Mouse (Mus musculus): ENCODE measurements at regions not wholly inside any gene's neighbourhood (a gene's known extent, or its start where the extent isn't known, plus 50 kb on each side); places are given as distances from the start of the nearest gene placed in this dataset.

- H3K4me3 ChIP-seq (ENCODE audit: low read depth, low read length): no peak overlapping the region
- no peak for DNase-seq (ENCODE audit: low spot score)
- no peak for ATAC-seq (ENCODE audit: insufficient read depth, low FRiP score, low TSS enrichment)
Measured at GRCm38 (mm10) chrX:11100935-11101334, 198.1 kb upstream of the H2al1a start.

DNA sequence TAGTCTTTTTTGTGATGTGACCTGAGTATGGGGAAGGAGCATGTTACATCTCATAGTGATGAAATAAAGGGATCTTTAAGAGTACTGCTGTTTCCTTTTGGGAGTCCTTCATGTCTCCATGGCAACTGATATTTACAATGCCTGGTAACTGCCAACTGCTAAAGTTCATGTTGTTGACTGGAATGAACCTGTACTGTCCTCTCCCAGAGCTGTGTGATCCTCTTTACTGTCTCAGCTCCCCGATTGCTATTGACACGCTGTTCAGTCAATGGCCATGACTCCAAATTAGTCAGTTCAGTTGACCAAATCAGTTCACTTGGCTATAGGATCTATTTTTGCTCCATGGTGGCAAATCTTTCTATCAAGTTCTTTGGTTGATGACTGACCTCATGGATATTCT lies 167.8 kb upstream of the H2al1a start:
- DNase-seq (ENCODE audit: low spot score): no peak
- WGBS: 90% methylated on average over 2 of the region's 2 CpGs
- no peaks in the 10 kb centered on the region for H3K36me3 ChIP-seq (ENCODE audit: control insufficient read depth, insufficient read depth, low read length)

More at GRCm38 (mm10) chrX:11100935-11101334, 198.1 kb upstream of the H2al1a start:
- no peak overlapping the region for H3K27ac ChIP-seq (ENCODE audit: low read depth, low read length)
- WGBS: 39% methylated on average over 3 of the region's 3 CpGs
- no peak overlapping the region for H3K4me2 ChIP-seq (ENCODE audit: low read depth)
- no peak overlapping the region for H3K9ac ChIP-seq (ENCODE audit: low read length)
- no peaks in the 10 kb centered on the region for H3K27me3 ChIP-seq (ENCODE audit: control insufficient read depth, insufficient read depth, low read length)
- H3K9me3 ChIP-seq (ENCODE audit: control insufficient read depth, low read length): no peaks in the 10 kb centered on the region
- H3K36me3 ChIP-seq (ENCODE audit: control insufficient read depth, insufficient read depth, low read length): no peaks in the 10 kb centered on the region
- no peaks in the 10 kb centered on the region for H3K4me1 ChIP-seq (ENCODE audit: control insufficient read depth, insufficient read depth, low read length)

DNA sequence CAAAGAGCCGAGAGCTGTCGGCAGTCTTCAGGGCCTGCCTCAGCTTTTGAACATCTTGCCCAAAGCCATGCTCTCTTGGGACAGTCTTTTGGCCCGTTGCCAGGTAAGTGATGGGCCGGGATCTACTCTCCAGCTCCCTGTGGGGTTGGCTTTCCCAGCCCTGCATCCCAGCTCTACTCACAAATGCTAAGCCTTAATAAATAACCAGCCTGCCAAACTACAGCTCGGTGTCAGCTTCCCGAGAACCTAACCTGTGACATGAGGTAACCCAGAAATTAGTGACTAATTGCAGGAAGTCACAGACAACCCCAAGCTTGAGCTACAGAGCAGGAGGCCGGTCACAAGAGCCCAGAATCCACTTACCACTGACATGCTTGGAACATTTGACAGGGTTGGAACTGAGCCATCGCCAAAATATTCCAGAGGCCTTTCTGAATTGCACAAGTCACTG lies 159.1 kb upstream of the H2al1a start:
- no peak overlapping the region for H3K27ac ChIP-seq (ENCODE audit: low read depth, low read length)

More for the DNA sequence above, 167.8 kb upstream of the H2al1a start:
- no peaks in the 10 kb centered on the region for H3K27me3 ChIP-seq (ENCODE audit: control insufficient read depth, insufficient read depth, low read length)
- H3K27ac ChIP-seq (ENCODE audit: low read depth, low read length): no peak overlapping the region
- no peaks in the 10 kb centered on the region for H3K9me3 ChIP-seq (ENCODE audit: control insufficient read depth, low read length)
- H3K4me1 ChIP-seq (ENCODE audit: control insufficient read depth, insufficient read depth, low read length): no peaks in the 10 kb centered on the region
- H3K4me2 ChIP-seq (ENCODE audit: low read depth): no peak overlapping the region
- no peak overlapping the region for H3K4me3 ChIP-seq (ENCODE audit: low read depth, low read length)
- no peak for ATAC-seq (ENCODE audit: insufficient read depth, low FRiP score, low TSS enrichment)
- no peak overlapping the region for H3K9ac ChIP-seq (ENCODE audit: low read length)

DNA sequence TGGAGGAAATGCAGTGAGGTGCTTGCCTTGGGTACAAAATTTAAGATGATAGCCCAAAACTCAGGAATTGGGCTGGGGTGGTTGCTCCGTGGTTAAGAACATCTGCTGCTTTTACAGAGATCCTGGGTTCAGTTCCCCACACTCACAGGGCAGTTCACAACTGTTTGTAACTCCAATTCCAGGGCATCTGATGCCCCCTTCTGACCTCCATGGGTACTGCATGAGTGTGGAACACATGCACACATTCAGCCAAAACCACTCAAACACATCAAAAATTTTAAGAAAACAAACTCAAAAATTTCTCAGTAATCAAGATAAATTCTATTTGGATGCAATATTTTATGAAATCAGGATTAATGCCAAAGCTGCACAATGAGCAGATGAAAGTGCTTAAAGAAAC lies 157.8 kb upstream of the H2al1a start:
- no peaks in the 10 kb centered on the region for H3K4me1 ChIP-seq (ENCODE audit: control insufficient read depth, insufficient read depth, low read length)
- H3K4me2 ChIP-seq (ENCODE audit: low read depth): no peak overlapping the region
- H3K9me3 ChIP-seq (ENCODE audit: control insufficient read depth, low read length): no peaks in the 10 kb centered on the region
- no peaks in the 10 kb centered on the region for H3K36me3 ChIP-seq (ENCODE audit: control insufficient read depth, insufficient read depth, low read length)
- WGBS: 81% methylated on average over 1 of the region's 1 CpGs
- no peak overlapping the region for H3K9ac ChIP-seq (ENCODE audit: low read length)
- H3K4me3 ChIP-seq (ENCODE audit: low read depth, low read length): no peak overlapping the region
- ATAC-seq (ENCODE audit: insufficient read depth, low FRiP score, low TSS enrichment) (no peak), DNase-seq (ENCODE audit: low spot score) (no peak)
- no peaks in the 10 kb centered on the region for H3K27me3 ChIP-seq (ENCODE audit: control insufficient read depth, insufficient read depth, low read length)
- H3K27ac ChIP-seq (ENCODE audit: low read depth, low read length): no peak overlapping the region

More for the DNA sequence above, 159.1 kb upstream of the H2al1a start:
- WGBS: 62% methylated on average over 8 of the region's 8 CpGs
- H3K9ac ChIP-seq (ENCODE audit: low read length): no peak overlapping the region
- H3K4me1 ChIP-seq (ENCODE audit: control insufficient read depth, insufficient read depth, low read length): no peaks in the 10 kb centered on the region
- no peaks in the 10 kb centered on the region for H3K27me3 ChIP-seq (ENCODE audit: control insufficient read depth, insufficient read depth, low read length)
- no peaks in the 10 kb centered on the region for H3K9me3 ChIP-seq (ENCODE audit: control insufficient read depth, low read length)
- H3K4me2 ChIP-seq (ENCODE audit: low read depth): no peak overlapping the region
- no peak overlapping the region for H3K4me3 ChIP-seq (ENCODE audit: low read depth, low read length)
- peak; percentile 14 for DNase-seq (ENCODE audit: low spot score)
- no peaks in the 10 kb centered on the region for H3K36me3 ChIP-seq (ENCODE audit: control insufficient read depth, insufficient read depth, low read length)
- ATAC-seq (ENCODE audit: insufficient read depth, low FRiP score, low TSS enrichment): no peak

DNA sequence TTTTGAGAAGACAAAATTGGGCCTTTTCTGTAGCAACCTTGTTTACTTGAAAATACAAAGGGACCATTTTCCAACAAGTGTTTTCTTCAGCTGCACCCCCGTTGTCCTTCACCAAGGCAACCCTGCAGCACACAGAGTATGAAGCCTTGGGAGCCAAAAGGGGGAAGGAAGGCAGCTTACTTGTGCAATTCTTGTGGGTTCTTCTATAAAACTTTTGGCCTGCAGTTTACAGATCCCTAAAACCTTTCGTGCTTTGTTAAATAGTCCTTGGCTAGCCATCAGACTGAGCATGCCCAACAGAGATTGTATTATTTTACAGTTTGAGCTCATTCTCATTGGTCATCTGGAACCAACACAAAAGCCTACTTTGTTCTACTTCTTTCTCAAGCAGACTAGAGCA lies 140.6 kb upstream of the H2al1a start:
- DNase-seq (ENCODE audit: low spot score): no peak
- no peak for ATAC-seq (ENCODE audit: insufficient read depth, low FRiP score, low TSS enrichment)
- no peak overlapping the region for H3K4me3 ChIP-seq (ENCODE audit: low read depth, low read length)
- no peak overlapping the region for H3K9ac ChIP-seq (ENCODE audit: low read length)
- no peaks in the 10 kb centered on the region for H3K36me3 ChIP-seq (ENCODE audit: control insufficient read depth, insufficient read depth, low read length)
- WGBS: 74% methylated on average over 2 of the region's 2 CpGs
- no peak overlapping the region for H3K4me2 ChIP-seq (ENCODE audit: low read depth)
- no peaks in the 10 kb centered on the region for H3K4me1 ChIP-seq (ENCODE audit: control insufficient read depth, insufficient read depth, low read length)
- H3K27me3 ChIP-seq (ENCODE audit: control insufficient read depth, insufficient read depth, low read length): no peaks in the 10 kb centered on the region
- no peaks in the 10 kb centered on the region for H3K9me3 ChIP-seq (ENCODE audit: control insufficient read depth, low read length)
- H3K27ac ChIP-seq (ENCODE audit: low read depth, low read length): no peak overlapping the region

- DNase-seq (ENCODE audit: low spot score): no peak
- H3K27me3 ChIP-seq (ENCODE audit: control insufficient read depth, insufficient read depth, low read length): no peaks in the 10 kb centered on the region
- ATAC-seq (ENCODE audit: insufficient read depth, low FRiP score, low TSS enrichment): no peak
- H3K4me1 ChIP-seq (ENCODE audit: control insufficient read depth, insufficient read depth, low read length): no peaks in the 10 kb centered on the region
- H3K27ac ChIP-seq (ENCODE audit: low read depth, low read length): no peak overlapping the region
- no peak overlapping the region for H3K9ac ChIP-seq (ENCODE audit: low read length)
- H3K4me2 ChIP-seq (ENCODE audit: low read depth): no peak overlapping the region
- no peak overlapping the region for H3K4me3 ChIP-seq (ENCODE audit: low read depth, low read length)
- no peaks in the 10 kb centered on the region for H3K36me3 ChIP-seq (ENCODE audit: control insufficient read depth, insufficient read depth, low read length)
- WGBS: 86% methylated on average over 3 of the region's 3 CpGs
- no peaks in the 10 kb centered on the region for H3K9me3 ChIP-seq (ENCODE audit: control insufficient read depth, low read length)
Measured at GRCm38 (mm10) chrX:11170416-11170815, 128.6 kb upstream of the H2al1a start.

DNA sequence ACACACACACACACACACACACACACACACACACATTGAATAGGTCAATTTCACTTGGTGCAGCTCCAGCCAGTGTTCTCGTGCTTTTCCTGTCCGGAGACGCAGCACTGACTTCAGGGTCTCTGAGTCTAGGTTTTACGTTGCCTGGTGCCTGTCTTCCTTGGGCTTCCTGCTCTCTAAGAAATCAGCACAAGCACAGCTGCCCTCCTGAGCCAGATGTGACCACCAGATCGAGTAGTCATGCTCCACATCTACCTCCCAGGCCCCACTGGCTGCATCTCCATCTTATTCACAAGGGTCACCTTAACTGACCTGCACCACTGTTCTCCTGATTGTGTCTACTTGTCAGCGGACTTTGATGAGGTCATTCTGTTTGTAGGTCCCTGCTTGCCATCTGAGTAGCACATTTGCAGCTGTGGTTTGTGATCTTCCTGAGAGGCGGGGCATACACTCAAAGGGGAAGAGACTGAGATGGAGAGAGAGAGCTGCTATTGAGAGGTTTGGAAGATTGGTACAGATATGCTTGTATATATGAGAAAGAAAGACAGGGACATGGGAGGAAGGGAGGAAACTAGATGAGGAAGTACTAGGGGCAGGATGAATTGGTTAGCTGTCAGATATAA lies 118.8 kb upstream of the H2al1a start:
- Histone ChIP-seq H3K36me3 (ENCODE audit: control insufficient read depth, insufficient read depth, low read length) (no peaks in the 10 kb centered on the region), H3K4me2 (ENCODE audit: low read depth) (no peak overlapping the region), H3K27me3 (ENCODE audit: control insufficient read depth, insufficient read depth, low read length) (no peaks in the 10 kb centered on the region), H3K4me1 (ENCODE audit: control insufficient read depth, insufficient read depth, low read length) (no peaks in the 10 kb centered on the region), H3K4me3 (ENCODE audit: low read depth, low read length) (no peak overlapping the region), H3K27ac (ENCODE audit: low read depth, low read length) (no peak overlapping the region), H3K9ac (ENCODE audit: low read length) (no peak overlapping the region), H3K9me3 (ENCODE audit: control insufficient read depth, low read length) (no peaks in the 10 kb centered on the region)
- 77% methylated on average over 7 of the region's 7 CpGs for WGBS
- ATAC-seq (ENCODE audit: insufficient read depth, low FRiP score, low TSS enrichment) (no peak), DNase-seq (ENCODE audit: low spot score) (no peak)

DNA sequence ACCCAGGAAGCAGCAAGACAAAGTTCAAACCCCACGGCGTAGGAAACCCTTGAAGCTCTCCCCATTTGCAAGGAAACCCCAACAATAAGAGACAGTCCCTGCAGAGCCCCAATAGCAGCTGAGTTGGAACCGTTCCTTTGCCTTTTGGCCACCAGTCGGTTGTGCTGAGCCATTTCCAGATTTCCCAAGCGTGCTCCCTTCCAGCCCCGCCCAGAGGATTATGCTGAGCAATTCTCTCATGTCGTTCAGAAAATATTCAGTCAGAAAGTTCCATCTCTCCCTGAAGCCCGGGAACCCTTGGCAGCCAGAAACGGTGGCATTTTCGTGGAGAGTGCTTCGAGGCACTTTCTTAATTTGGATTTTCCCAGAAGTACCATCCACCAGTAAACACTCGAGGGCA lies 117.2 kb upstream of the H2al1a start:
- 86% methylated on average over 12 of the region's 12 CpGs for WGBS
- no peak for ATAC-seq (ENCODE audit: insufficient read depth, low FRiP score, low TSS enrichment)
- H3K27ac ChIP-seq (ENCODE audit: low read depth, low read length): no peak overlapping the region
- no peaks in the 10 kb centered on the region for H3K9me3 ChIP-seq (ENCODE audit: control insufficient read depth, low read length)
- H3K4me3 ChIP-seq (ENCODE audit: low read depth, low read length): no peak overlapping the region
- DNase-seq (ENCODE audit: low spot score): no peak
- H3K9ac ChIP-seq (ENCODE audit: low read length): no peak overlapping the region
- H3K27me3 ChIP-seq (ENCODE audit: control insufficient read depth, insufficient read depth, low read length): no peaks in the 10 kb centered on the region
- H3K4me1 ChIP-seq (ENCODE audit: control insufficient read depth, insufficient read depth, low read length): no peaks in the 10 kb centered on the region
- no peak overlapping the region for H3K4me2 ChIP-seq (ENCODE audit: low read depth)
- H3K36me3 ChIP-seq (ENCODE audit: control insufficient read depth, insufficient read depth, low read length): no peaks in the 10 kb centered on the region

DNA sequence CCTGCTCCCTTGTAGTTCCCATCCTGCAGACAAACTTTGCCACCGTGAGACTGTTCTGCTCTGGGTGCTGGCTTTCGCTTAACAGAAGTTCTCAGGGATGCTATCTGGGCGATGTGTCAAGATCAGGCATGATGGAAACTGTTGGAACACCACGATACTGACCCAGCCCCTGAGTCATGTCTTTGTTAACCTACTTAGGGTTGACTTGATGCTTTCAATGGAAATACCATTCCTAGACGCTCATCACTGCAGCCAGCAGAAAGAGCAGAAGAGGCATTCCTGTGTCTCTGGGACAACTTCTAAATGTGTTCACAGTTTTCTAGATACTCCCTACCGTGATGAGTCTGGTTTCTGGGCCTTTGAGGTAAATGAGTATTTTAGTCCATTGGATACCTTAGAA lies 108.2 kb upstream of the H2al1a start:
- no peak overlapping the region for H3K4me3 ChIP-seq (ENCODE audit: low read depth, low read length)
- H3K27me3 ChIP-seq (ENCODE audit: control insufficient read depth, insufficient read depth, low read length): no peaks in the 10 kb centered on the region
- no peak for DNase-seq (ENCODE audit: low spot score)
- no peaks in the 10 kb centered on the region for H3K36me3 ChIP-seq (ENCODE audit: control insufficient read depth, insufficient read depth, low read length)
- 88% methylated on average over 6 of the region's 6 CpGs for WGBS
- no peak overlapping the region for H3K9ac ChIP-seq (ENCODE audit: low read length)
- H3K4me1 ChIP-seq (ENCODE audit: control insufficient read depth, insufficient read depth, low read length): no peaks in the 10 kb centered on the region
- ATAC-seq (ENCODE audit: insufficient read depth, low FRiP score, low TSS enrichment): no peak
- no peak overlapping the region for H3K4me2 ChIP-seq (ENCODE audit: low read depth)
- no peak overlapping the region for H3K27ac ChIP-seq (ENCODE audit: low read depth, low read length)
- no peaks in the 10 kb centered on the region for H3K9me3 ChIP-seq (ENCODE audit: control insufficient read depth, low read length)

All from neural tube, embryonic 11.5 days (tissue).